In the genomic region with DNA sequence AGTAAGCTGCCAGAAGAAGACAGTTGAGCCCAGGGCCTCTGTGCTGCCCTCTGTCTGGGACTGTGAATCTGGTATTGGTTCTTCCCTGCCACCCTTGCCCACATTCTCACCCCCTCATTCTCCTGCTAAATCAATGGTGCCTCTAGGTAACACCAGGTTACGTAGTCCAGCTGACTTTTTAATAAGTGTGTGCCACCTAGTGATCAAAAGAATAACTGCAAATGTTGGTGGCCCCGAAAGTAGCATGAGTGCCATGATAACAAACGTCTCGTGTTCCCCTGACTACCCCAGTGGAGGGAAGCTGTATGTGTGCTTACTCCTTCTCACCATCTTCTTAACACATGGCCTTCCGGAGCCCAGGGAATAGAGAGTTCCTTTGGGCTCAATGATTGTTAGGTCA, we compare ENCODE assay signal across 7 mouse cellular contexts.
A peak's percentile ranks its signal among the peaks of the same experiment; 100 is the strongest.
DNase-seq lines count a peak whose midpoint lies in the region; ATAC-seq lines count a peak whose summit lies in the region.

No protein-coding gene starts in this region.

- no peaks in the 10 kb centered on the region for H3K9me3 ChIP-seq in liver, embryonic 11.5 days (ENCODE audit: control insufficient read depth, low read length)
- H3K9me3 ChIP-seq in kidney, embryonic 15.5 days (replicated peaks): no peaks in the 10 kb centered on the region

- H3K4me2 ChIP-seq in liver, embryonic 11.5 days: no peak overlapping the region
- H3K4me2 ChIP-seq in kidney, embryonic 15.5 days: no peak overlapping the region

- H3K4me3 ChIP-seq in liver, embryonic 11.5 days (ENCODE audit: low read depth, low read length): no peak overlapping the region
- H3K4me3 ChIP-seq in kidney, embryonic 15.5 days (replicated peaks): no peak overlapping the region

- no peaks in the 10 kb centered on the region for H3K36me3 ChIP-seq in liver, embryonic 11.5 days (ENCODE audit: control insufficient read depth, insufficient read depth, low read length)
- no peaks in the 10 kb centered on the region for H3K36me3 ChIP-seq in kidney, embryonic 15.5 days

- H3K4me1 ChIP-seq in liver, embryonic 11.5 days (replicated peaks; ENCODE audit: control insufficient read depth, insufficient read depth, low read length): no peaks in the 10 kb centered on the region
- H3K4me1 ChIP-seq in kidney, embryonic 15.5 days: no peaks in the 10 kb centered on the region

- H3K27me3 ChIP-seq in liver, embryonic 11.5 days (replicated peaks; ENCODE audit: control insufficient read depth, insufficient read depth, low read length): no peaks in the 10 kb centered on the region
- no peaks in the 10 kb centered on the region for H3K27me3 ChIP-seq in kidney, embryonic 15.5 days

- DNase-seq in liver, embryonic 11.5 days (ENCODE audit: low spot score): no peak
- no peak for DNase-seq in liver
- peak; percentile 14 for DNase-seq in T-cell, adult 2 months (ENCODE audit: low spot score)
- DNase-seq in embryo, embryonic 10.5 days (ENCODE audit: low spot score): peak; percentile 74
- DNase-seq in yolk sac, embryonic 10.5 days (ENCODE audit: low spot score): no peak

- 0 out of 2 replicates have a peak, but pooled peaks have one; percentile 13 for ATAC-seq in liver, embryonic 11.5 days (replicated peaks; ENCODE audit: low FRiP score)
- 0 out of 2 replicates have a peak, but pooled peaks have one; percentile 33 for ATAC-seq in kidney, embryonic 15.5 days (replicated peaks; ENCODE audit: low FRiP score)
- ATAC-seq in megakaryocyte-erythroid progenitor cell, adult 5-6 weeks (replicated peaks; ENCODE audit: low FRiP score, low TSS enrichment, poor library complexity, severe bottlenecking): peak; percentile 86

- H3K9ac ChIP-seq in liver, embryonic 11.5 days (ENCODE audit: low read depth, low read length): no peak overlapping the region
- H3K9ac ChIP-seq in kidney, embryonic 15.5 days: no peak overlapping the region

- H3K27ac ChIP-seq in liver, embryonic 11.5 days (ENCODE audit: low read depth, low read length): no peak overlapping the region
- no peak overlapping the region for H3K27ac ChIP-seq in kidney, embryonic 15.5 days

- 37% methylated on average over 5 of the region's 5 CpGs for WGBS in liver, embryonic 11.5 days
- 37% methylated on average over 5 of the region's 5 CpGs for WGBS in kidney, embryonic 15.5 days

Comparison
In these comparisons a context has a peak if more than half of its experiments do, and no peak if none do; other contexts are left out.
1. ATAC-seq: peak in every context shown above with its lines; median percentile 86 in megakaryocyte-erythroid progenitor cell, adult 5-6 weeks; 33 in kidney, embryonic 15.5 days; 13 in liver, embryonic 11.5 days.
2. DNase-seq: peak in T-cell, adult 2 months (single experiment) and embryo, embryonic 10.5 days (single experiment); none in liver, embryonic 11.5 days (single experiment), liver (single experiment) and yolk sac, embryonic 10.5 days (single experiment).